Mouse (Mus musculus) limb, embryonic 14.5 days (tissue): Measurements from ENCODE around the gene Lpar3. TPM values are rescaled to one million over a fixed set of nuclear protein-coding genes. Genes with fewer than 3 reads are reported as not detected.
A peak's percentile ranks its signal among the peaks of the same experiment; 100 is the strongest.

Experiments
- ATAC-seq: fragments of 200-750 bp; cut with Nextera tagmentation; 2 replicates; pipeline ENCODE4 v1.8.0; 2017; ENCODE audit warnings: low read depth, moderate number of reproducible peaks, moderate TSS enrichment; ENCODE audit not compliant: low FRiP score
- DNase-seq: peaks from one replicate; pipeline ENCODE4 v3.0.0-alpha.2; 2015; ENCODE audit warnings: low spot score
- H3K27ac ChIP-seq: fragments of 300-500 bp; sonication (generic); replicated peaks from 2 replicates; pipeline ENCODE4 v1.5.1; 2014; ENCODE audit warnings: low read depth, mild to moderate bottlenecking, low read length, moderate library complexity, mixed read lengths
- H3K27me3 ChIP-seq: fragments of 300-500 bp; sonication (generic); 2 replicates; pipeline ENCODE4 v1.6.1; 2014; ENCODE audit warnings: low read length, mixed read lengths; ENCODE audit not compliant: control insufficient read depth, insufficient read depth
- H3K36me3 ChIP-seq: fragments of 300-500 bp; sonication (generic); 2 replicates; pipeline ENCODE4 v1.6.1; 2014; ENCODE audit warnings: mild to moderate bottlenecking, low read length, moderate library complexity, mixed read lengths; ENCODE audit not compliant: control insufficient read depth, insufficient read depth
- H3K4me1 ChIP-seq: fragments of 300-500 bp; sonication (generic); 2 replicates; pipeline ENCODE4 v1.6.1; 2014; ENCODE audit warnings: antibody characterized with exemption, low read length, mixed read lengths; ENCODE audit not compliant: control insufficient read depth, insufficient read depth
- H3K4me2 ChIP-seq: fragments of 300-500 bp; sonication (generic); replicated peaks from 2 replicates; pipeline ENCODE4 v1.6.1; 2014; ENCODE audit warnings: low read depth, mild to moderate bottlenecking, low read length, moderate library complexity; ENCODE audit not compliant: severe bottlenecking
- H3K4me3 ChIP-seq: fragments of 300-500 bp; sonication (generic); replicated peaks from 2 replicates; pipeline ENCODE4 v1.5.1; 2014; ENCODE audit warnings: low read length
- H3K9ac ChIP-seq: fragments of 300-500 bp; sonication (generic); 2 replicates; pipeline ENCODE4 v1.6.1; 2014; ENCODE audit warnings: mild to moderate bottlenecking, low read depth, low read length, moderate library complexity; ENCODE audit not compliant: severe bottlenecking
- H3K9me3 ChIP-seq: fragments of 300-500 bp; sonication (generic); 2 replicates; pipeline ENCODE4 v1.6.1; 2016; ENCODE audit warnings: low read length; ENCODE audit not compliant: control insufficient read depth
- POLR2A ChIP-seq: fragments of 200-500 bp; IDR thresholded peaks from 2 replicates; pipeline ENCODE4 v1.8.0; 2012; ENCODE audit warnings: inconsistent platforms, mild to moderate bottlenecking, moderate library complexity, borderline replicate concordance; ENCODE audit not compliant: insufficient read depth, insufficient read length; ENCODE audit errors: extremely low read depth
- WGBS: fragments of 180-500 bp; shearing (Covaris S2); extraction: QIAGEN DNeasy Blood & Tissue Kit; methylation state at CpG from one replicate; pipeline ENCODE4 v1.1.7; 2014; 5-methylcytosine and 5-hydroxymethylcytosine counted together
- polyA plus RNA-seq, 2 experiments: library from polyadenylated mRNA; depleted of rRNA in 1 of 2; stranded (reverse) in 1 of 2; unstranded in 1 of 2; fragments of >200 nt; fragmentation: Nextera tagmentation in 1 of 2; extraction: Ambion mirVana in 1 of 2; gene quantifications; 2 replicates each; pipeline versions ENCODE4 v1.2.1 to v1.2.3; 2012 to 2014

Gene Lpar3
- polyA plus RNA-seq, 2 experiments: 1.8 to 2.2 TPM

GRCm38 (mm10) chr3:146304556-146305405 lies 84.0 kb downstream of the Lpar3 start:
- Histone ChIP-seq H3K4me3 (no peak overlapping the region), H3K4me2 (no peak overlapping the region), H3K27ac (no peak overlapping the region), H3K36me3 (no peaks in the 10 kb centered on the region), H3K27me3 (no peaks in the 10 kb centered on the region), H3K9me3 (no peaks in the 10 kb centered on the region), H3K9ac (no peak overlapping the region), H3K4me1 (no peaks in the 10 kb centered on the region)
- ATAC-seq (no peak), DNase-seq (no peak)
- 88% methylated on average over 21 of the region's 21 CpGs for WGBS
- no peak for TF ChIP-seq POLR2A

- ATAC-seq (no peak), DNase-seq (no peak)
- no peak for TF ChIP-seq POLR2A
- H3K9ac ChIP-seq: no peak overlapping the region
- no peaks in the 10 kb centered on the region for H3K36me3 ChIP-seq
- H3K9me3 ChIP-seq: no peaks in the 10 kb centered on the region
- H3K27me3 ChIP-seq: no peaks in the 10 kb centered on the region
- H3K4me2 ChIP-seq: no peak overlapping the region
- H3K4me1 ChIP-seq: no peaks in the 10 kb centered on the region
- H3K27ac ChIP-seq: no peak overlapping the region
- no peak overlapping the region for H3K4me3 ChIP-seq
- 71% methylated on average over 3 of the region's 3 CpGs for WGBS
Measured at GRCm38 (mm10) chr3:146307341-146307740, 86.6 kb downstream of the Lpar3 start.

GRCm38 (mm10) chr3:146307886-146308285 lies 87.1 kb downstream of the Lpar3 start:
- no peaks in the 10 kb centered on the region for H3K4me1 ChIP-seq
- H3K4me3 ChIP-seq: no peak overlapping the region
- no peak overlapping the region for H3K9ac ChIP-seq
- no peak overlapping the region for H3K4me2 ChIP-seq
- no peaks in the 10 kb centered on the region for H3K9me3 ChIP-seq
- H3K27me3 ChIP-seq: no peaks in the 10 kb centered on the region
- no peak overlapping the region for H3K27ac ChIP-seq
- no peak for DNase-seq
- WGBS: 76% methylated on average over 2 of the region's 2 CpGs
- no peak for ATAC-seq
- no peaks in the 10 kb centered on the region for H3K36me3 ChIP-seq
- no peak for TF ChIP-seq POLR2A

- Histone ChIP-seq H3K4me2 (no peak overlapping the region), H3K4me1 (no peaks in the 10 kb centered on the region), H3K4me3 (no peak overlapping the region), H3K27me3 (no peaks in the 10 kb centered on the region), H3K9me3 (no peaks in the 10 kb centered on the region), H3K9ac (no peak overlapping the region), H3K27ac (no peak overlapping the region), H3K36me3 (no peaks in the 10 kb centered on the region)
- TF ChIP-seq POLR2A: no peak
- ATAC-seq: no peak
- 82% methylated on average over 8 of the region's 8 CpGs for WGBS
- no peak for DNase-seq
Measured at GRCm38 (mm10) chr3:146309586-146309985, 88.8 kb downstream of the Lpar3 start.

- no peaks in the 10 kb centered on the region for H3K27me3 ChIP-seq
- TF ChIP-seq POLR2A: no peak
- no peaks in the 10 kb centered on the region for H3K9me3 ChIP-seq
- peak; percentile 76 for ATAC-seq
- 14% methylated on average over 9 of the region's 9 CpGs for WGBS
- no peak overlapping the region for H3K27ac ChIP-seq
- no peaks in the 10 kb centered on the region for H3K36me3 ChIP-seq
- no peak overlapping the region for H3K4me2 ChIP-seq
- no peak overlapping the region for H3K9ac ChIP-seq
- no peaks in the 10 kb centered on the region for H3K4me1 ChIP-seq
- DNase-seq: peak; percentile 44
- H3K4me3 ChIP-seq: no peak overlapping the region
Measured at GRCm38 (mm10) chr3:146311121-146311538, 90.4 kb downstream of the Lpar3 start.

GRCm38 (mm10) chr3:146315414-146315813 lies 94.7 kb downstream of the Lpar3 start:
- H3K4me1 ChIP-seq: 0 out of 2 replicates have a peak, but pooled peaks cover 6% of the 10 kb centered on the region
- DNase-seq (no peak), ATAC-seq (no peak)
- no peaks in the 10 kb centered on the region for H3K9me3 ChIP-seq
- no peak for TF ChIP-seq POLR2A
- no peak overlapping the region for H3K9ac ChIP-seq
- H3K27me3 ChIP-seq: no peaks in the 10 kb centered on the region
- no peak overlapping the region for H3K4me2 ChIP-seq
- H3K27ac ChIP-seq: no peak overlapping the region
- 86% methylated on average over 8 of the region's 8 CpGs for WGBS
- no peak overlapping the region for H3K4me3 ChIP-seq
- H3K36me3 ChIP-seq: no peaks in the 10 kb centered on the region
